Mouse (Mus musculus) urinary bladder, adult 18-20 months (tissue): ENCODE results near the gene Zfp652.

Experiments
- DNase-seq, 2 experiments: peaks; one replicate each; pipeline ENCODE4 v3.0.0; 2022; ENCODE audit warnings: low spot score in 2 of 2, mixed read lengths in 2 of 2

The Zfp652 gene

DNA sequence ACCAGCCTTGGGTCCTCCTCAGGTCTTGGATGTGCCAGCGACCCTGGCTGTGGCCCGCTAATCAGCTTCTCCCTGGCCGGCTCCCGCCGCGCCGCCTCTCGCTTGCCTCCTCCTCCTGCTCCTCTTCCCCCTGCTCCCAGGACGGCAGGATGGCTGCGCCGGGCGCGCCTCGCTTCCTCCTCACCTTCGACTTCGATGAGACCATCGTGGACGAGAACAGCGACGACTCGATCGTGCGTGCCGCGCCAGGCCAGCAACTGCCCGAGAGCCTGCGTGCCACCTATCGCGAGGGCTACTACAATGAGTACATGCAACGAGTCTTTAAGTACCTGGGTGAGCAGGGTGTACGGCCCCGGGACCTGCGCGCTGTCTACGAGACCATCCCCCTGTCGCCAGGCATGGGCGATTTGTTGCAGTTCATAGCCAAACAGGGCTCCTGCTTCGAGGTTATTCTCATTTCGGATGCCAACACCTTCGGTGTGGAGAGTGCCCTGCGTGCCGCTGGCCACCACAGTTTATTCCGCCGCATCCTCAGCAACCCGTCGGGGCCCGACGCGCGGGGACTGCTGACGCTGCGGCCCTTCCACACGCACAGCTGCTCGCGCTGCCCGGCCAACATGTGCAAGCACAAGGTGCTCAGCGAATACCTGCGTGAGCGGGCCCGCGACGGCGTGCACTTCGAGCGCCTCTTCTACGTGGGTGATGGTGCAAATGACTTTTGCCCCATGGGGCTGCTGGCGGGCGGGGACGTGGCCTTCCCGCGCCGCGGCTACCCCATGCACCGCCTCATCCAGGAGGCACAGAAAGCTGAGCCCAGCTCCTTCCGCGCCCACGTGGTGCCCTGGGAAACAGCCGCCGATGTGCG, 118.2 kb downstream of the Zfp652 start:
- no peak for DNase-seq

DNA sequence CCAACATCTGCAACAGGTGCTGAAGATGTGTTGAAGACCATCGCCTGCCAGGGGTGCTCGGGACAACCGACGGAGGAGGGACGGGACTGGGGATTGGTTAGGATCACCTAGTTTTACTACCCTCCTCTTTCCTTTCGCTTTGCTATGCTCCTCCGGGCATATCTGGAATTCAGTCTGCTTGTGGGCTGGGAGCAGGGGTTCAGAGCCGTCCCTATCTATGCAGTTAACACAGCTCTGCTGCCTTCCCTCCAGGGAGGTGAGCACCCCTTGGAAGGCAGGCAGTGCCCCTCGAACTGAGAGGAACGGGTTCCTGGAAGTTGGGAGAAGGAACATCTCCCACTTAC, 118.8 kb downstream of the Zfp652 start:
- DNase-seq = no peak

DNA sequence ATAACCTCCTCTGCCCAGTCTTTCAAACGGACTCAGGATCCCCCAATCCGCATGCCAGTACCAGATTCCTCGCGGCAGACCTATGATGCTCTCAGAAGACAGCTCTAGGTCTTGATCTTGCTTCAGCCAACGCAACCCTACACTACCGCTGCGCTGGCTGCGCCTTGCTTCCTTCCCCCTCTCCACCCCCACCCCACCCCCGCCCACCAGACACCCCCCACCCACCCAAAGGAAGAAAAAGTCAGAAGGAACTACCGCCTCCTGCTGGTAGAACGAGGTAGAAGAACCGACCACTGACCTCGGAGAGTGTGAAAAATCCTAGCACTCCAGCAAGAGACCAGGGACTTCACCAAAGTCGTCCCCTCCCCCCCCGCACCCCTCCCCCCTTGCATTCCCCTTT, 119.2 kb downstream of the Zfp652 start:
- no peak for DNase-seq

DNA sequence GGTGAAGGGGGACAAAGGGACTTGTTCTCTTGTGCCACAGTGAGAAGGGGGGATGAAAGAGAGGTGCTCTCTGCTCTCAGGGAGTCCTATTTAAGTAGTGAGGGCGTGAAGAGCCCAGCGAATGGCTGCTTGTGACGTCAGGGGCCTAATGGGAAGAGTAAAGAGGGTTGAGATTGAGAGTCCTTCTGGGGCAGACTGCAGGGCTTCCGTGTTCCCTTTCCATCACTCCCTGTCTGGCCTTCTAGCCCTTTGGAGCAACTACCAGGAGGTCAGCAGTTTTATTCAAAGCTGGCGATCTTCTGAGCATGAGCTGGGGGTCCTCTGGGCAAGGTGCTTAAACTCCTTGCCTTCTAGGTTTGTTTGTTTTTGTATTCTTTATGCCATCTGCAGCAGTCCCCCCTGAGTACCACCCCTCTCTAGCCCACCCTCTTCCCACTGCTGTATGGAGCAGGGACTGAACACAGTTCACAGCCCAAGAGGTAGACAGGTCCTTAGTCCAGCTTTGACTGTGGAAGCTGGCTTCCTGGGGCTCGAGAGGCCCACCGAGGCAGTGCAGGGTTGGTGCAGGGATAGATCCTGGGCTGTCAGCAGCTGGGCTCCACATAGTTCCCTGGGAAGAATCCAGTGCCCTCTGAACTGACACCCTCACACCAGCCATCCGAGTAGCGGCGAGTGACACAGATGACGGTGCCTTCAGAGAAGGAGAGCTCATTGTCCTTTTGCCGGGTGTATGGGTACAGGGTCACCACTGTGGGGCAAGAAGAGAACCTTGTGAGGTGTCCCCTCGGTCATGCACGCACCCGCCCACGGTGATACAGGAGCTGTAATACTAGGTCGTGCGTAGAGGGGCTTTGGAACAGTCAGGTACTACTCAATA, 119.9 kb downstream of the Zfp652 start:
- no peak for DNase-seq

DNA sequence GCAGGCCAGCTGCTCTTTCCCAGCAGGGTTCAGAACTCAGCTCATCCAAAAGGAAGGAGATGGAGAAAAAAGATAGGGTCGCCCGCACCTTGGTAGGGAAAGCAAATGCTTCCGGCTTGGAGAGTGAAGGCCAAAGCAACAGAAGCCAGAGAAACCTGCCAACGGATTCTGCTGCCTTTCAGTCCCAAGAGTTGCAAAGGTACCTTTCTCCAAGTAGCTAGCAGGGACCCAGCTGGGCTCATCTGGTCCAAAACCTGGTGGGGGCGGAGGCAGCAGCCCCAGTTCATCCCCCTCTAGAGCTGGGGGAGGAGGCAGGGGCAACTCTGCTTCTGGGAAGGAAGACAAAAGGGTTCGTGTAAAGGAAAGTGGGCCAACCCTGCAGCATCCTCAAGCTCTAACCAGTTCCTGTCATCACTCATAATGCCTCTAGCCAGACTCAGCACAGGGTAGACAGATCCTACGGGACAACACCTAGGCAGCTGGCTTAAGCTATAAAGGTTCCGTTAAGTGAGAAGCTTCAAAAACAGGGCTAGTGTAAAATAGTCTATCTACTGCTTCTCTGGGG, 120.6 kb downstream of the Zfp652 start:
- no peak for DNase-seq

DNA sequence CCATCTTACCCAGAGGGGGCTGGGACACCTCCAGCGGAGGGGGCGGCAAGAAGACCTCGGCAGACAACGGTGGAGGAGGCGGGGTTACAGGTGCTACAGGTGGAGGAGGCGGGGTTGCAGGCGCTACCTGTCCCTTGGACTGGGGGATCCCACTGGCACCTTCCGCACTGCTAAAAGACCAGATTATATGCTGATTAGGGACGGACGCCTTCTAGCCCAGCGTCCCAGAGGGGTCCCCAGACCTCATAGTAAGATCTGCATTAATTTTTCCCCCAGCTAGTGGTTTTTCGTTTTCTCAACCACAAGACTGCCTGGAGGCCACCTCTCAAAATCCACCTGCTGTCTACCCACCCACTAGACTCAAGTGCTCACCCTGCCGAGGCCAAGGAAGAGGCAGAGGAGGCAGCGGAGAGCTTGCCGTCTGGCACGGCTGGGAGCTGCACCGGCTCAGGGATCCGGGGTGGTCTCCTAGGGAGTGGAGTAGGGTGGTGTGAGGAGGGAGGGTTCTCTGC, 121.2 kb downstream of the Zfp652 start:
- DNase-seq = no peak

DNA sequence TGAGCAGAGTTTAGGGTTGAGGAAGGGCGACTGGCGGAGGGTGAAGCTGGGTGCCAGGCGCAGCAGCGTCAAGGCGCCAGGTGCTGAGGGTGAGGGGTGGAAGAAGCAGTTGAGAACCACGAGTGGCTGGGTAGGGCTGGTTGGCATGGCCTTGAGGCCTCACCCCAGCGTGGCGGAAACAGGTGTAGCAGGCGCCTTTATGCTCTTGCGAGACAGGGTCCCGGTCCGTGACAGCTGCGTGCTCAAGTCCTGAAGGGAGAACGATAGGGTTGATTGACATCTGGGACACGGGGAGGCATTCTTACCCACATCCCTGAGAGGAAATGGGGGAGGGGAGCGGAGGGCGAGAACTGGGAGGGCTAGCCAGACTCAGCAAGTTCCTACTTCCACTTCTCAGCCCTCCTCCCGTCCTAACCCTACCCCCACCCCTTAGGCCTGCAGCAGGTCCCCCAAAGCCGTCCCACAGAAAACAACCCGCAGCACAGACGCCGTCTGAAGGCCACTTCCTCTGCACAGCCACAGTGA, 121.7 kb downstream of the Zfp652 start:
- no peak for DNase-seq

DNA sequence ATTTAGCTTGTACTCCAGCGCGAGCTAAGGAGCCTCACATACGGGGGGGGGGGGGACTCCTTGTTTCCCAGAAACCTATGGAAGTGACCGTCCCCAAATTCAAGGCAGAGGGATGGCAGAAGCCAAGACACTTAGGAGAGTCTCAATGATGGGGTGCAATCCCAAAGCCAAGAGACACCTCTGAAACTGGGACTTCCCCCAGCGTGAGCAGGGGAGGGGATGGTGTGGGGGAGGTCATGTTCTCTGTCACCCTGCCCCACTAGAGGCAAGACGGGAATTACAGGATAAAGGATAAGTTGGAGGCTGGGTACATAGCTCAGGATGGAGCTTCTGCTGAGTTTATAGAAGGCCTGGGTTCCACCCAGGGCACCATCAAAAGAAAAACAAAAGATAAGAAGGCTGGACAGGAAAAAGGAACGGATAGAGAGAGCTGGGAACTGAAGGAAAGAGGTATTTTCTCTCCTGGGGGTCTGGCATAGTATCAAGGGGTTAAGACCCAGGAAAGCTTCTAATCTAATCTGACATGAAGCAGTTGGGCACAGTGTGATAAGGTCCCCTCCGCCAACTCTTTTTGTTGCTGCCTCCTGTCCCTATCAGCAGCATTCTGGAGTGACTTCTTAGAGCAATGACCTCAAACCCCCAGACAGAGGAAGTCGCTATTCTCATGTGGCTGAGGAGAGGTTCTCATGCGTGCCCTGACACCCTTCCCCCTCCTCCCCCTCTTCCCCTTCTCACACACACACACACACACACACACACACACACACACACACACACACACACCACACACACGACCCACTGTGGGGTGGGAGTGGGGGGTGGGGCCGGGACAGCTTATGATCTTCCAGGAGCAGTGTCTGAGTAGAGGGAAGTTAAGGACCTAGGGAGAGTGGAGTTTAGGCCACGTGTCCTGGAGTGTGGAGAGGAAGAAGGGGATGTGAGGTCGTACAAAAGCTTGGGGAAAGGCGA, 122.6 kb downstream of the Zfp652 start:
- DNase-seq = no peak

DNA sequence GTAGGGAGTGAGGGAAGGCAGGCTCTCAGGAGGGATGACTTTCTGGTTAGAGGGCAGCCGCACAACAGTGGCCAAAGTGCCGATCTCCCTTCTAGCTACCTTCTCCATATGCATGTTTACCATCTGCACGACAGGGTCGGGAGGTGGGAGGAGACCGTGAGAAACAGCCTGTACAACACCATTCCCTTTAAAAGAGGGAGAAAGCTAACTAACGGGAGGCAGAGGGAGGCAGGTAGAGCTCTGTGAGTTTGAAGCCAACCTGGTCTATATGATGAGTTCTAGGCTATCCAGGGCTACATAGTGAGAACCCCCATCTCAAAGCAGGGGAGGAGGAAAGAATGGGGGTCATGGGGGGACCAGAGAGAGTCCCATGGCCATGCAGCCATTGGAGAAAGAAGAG, 123.4 kb downstream of the Zfp652 start:
- DNase-seq = no peak

DNA sequence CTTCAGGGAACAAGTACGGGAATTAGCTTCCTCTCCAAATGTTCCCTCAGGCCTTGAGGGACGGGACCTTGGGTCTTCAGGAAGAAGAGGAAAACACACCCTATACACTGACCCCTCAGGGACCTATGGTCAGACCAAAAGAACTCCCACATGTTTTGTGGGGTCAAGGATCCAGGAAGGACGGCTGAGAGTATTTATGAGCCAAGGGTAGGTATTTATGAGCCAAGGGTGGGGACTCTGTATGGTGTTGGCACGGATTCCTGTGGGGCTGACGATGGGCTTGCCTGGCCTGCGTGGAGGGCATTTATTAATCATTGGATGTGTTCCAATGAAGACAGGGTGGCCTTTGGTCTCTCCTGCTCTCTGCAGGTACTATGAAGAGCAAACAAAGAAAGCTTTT, 124.0 kb downstream of the Zfp652 start:
- DNase-seq = no peak

DNA sequence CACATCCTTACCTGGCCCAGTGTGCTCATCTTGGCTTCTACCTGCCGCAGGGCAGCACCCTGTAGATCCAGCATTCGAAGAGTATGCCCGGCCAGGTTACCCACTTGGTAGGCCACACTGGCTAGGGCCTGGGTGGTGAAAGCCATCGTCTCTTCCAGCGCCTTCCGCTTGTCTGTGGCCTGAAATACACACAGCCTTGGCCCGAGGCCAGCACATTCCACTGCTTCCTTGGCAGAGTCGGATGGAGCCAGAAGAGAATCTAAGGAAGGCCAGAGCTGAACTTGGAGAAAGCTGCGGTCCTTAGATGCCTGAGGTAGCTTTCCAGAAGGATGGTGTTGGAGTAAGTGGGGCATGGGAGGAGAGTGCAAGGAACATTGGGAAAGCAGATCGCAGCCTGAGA, 124.6 kb downstream of the Zfp652 start, which contains the start of gene Gngt2:
Gene Gngt2, plus strand, starts transcription at position 158 of the 400 bp plus-strand sequence.
- peak in 1 of 2 experiments; percentile 54 for DNase-seq

DNA sequence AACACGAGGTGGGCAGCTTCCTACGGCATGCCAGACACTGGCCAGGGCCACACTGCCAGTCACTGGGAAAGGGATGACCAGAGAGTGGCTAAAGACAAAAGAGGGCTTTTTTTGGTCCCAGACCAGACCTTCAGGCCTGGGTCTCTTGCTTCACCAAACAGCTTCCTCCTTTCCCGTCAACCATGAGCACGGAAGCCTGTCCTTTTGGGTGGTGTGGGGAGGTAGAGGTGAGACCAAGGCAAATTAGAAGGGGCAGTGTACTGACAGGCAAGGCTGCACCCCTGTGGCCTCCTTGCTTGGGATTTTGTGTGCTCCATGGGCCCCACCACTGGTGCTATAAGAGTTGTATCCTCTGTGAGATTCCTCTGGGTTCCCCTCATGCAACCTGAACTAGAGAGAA, 126.1 kb downstream of the Zfp652 start:
- no peak for DNase-seq

DNA sequence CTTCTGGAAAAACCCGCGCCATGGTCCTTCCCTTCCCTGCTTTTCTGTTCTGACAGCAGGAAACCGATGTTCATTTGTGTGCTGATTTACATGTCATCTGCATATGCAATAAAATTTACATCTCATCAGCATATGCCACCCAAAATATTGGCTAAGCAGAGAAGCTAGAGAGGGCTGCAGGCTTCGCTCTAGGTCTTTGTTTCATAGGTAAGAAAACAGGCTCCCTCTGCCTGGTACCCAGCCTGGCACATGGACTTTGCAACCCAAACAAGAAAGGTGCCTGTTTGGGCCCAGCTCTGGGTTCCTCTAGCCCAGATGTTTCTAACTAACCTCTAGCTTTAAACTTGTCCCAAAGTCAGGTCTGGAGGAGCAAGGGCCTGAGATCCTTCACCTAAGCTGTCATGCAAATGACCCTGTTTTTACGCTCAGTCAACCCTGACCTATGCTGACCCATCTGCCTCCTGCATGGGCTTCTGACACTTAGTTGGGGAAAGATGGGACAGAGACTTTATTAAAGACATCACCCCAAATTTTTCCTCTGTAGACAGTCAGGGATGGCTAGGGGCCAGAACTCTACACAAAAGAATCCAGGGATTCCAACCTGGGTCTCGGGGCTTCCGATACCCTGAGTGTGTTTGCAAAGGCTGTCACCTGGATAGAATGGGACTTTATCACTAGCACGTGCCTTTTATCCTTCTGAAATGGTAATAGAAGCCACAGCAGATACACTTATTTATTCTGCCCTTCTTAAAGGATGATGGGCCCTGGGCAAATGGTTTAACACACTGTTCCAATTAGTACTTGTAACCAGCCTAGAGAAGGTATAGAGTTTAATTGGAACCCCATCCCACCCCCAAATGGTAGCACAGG, 126.8 kb downstream of the Zfp652 start:
- DNase-seq = no peak

DNA sequence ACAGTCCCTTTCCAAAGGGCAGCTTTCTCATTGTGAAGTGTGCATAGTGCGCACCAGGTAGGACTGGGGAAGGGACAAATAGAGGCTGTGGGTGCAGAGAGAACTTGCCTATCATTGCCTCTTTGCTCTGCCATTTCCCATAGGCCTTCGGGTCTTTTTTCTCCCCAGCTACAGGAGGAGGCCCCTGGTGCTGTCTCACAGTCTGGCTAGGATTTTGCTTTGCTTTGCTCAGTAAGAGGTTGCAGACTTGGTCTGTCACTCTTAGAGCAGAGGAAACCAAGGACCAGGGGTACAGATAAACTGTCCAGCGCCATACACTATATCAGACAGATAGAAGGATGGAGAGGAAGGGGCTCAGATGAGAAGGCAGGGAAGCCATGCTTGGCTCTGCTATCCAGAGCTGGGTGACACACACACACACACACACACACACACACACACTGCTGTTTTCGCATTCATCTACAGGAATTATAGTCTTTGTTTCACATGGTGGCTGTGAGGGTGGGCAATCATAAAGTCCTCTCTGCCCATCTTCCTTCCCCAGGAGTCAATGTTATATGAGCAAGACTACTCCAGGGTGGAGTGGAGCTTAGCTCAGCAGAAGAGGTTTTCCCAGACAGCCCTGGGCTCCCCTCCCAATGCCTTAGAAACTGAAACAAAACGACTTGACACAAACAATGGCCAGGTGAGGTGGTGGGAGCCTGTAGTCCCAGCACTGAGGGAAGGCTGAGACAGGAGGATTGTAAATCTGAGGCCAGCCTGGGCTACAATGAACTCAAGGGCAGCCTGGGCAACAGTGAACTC, 128.4 kb downstream of the Zfp652 start:
- DNase-seq = no peak

DNA sequence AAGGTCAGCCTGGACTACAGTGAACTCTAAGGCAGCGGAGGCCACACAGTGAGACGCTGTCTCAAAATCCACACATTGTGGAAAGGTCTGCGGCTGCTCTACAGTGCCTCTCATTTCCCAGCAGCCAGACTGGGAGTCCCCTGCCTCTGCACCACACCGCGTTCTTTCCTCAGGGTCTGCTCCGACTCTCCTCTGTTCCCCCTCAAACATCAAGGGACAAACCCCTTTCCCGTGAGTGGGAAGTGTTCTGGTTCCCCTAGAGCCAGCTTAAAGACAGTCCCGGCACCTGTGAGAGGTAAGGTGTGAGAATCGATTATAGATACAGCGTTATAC, 129.0 kb downstream of the Zfp652 start:
- no peak for DNase-seq

DNA sequence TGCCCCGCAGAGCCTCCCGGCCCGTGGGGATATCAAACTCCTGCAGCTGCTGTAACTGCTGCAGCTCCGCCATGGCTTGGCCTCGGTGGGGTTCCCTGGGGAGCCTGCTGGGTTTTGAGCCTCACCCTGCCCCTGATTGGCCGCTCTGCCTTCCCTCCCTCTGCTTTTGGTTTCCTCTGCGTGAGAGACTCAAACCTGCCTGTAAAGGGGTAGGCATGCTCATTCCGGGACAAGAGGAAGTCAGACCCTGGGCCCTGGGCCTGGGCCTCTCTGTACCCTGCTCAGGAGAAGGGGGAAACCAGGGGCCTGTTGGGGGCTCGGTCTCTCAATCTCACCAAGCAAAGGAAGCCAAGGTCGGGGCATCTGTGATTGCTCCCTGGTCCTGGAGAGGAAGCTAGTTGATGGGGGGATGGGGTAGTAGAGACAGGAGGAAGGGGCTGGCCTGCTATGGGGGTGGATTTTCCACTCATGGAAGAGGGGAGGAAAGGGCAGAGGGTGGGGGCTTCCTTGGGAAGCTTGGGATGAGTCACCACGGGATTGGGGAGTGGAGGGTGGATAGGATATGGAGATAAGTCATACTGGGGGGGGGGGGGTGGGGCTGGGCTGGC, 129.7 kb downstream of the Zfp652 start, which contains the start of gene Abi3:
Gene Abi3, minus strand, starts transcription at position 403 of the 608 bp plus-strand sequence.
- no peak for DNase-seq

DNA sequence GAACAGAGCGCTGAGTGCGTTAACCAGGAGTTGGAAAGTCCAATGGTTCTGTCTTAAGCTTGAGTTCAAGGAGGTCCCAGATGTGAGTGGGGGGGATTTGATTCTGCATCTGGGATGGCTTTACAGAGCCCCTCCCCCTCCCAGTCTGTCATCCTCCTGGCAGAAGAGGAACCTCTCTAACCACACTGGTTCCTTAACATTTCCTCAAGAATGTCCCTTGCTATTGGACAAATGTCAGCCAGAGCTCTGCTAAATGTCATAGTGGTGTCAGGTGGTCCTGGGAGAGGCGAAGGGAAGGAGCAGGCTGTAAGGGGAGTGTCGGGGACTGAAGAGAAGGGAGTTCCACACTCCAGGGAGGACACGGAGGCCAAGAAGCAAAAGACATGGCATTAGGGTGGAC, 130.5 kb downstream of the Zfp652 start:
- no peak for DNase-seq

DNA sequence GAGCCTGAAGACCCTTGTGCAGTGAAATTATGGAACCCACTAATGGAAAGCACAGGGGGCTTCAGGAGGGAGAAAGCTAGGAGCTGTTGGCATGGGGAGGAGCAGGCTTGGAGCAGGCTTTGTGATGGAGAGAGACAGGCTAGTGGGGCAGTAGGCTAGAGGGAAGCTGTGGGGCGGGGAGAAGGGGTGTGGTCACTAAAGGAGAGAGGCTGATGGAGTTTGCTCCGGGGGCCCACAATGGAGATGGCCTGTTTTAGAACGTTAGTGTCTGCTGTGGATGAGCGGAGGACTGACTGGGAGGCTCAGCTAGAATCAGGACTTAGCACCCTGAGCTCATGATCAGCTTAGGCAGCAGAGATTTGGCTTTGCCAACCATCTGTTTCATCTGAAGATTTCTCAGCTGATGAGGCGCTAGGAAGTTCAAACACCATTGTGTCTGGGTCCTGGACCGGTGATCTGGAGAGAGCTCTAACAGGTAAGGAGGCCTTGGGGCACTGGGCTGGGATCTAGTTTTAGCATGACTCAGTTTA, 131.0 kb downstream of the Zfp652 start:
- DNase-seq = no peak
